Mouse (Mus musculus) lung, postnatal 14 days (tissue): ENCODE data around the gene Clec11a.
"Not testable (repeated sequence)": the region's sequence is repeated elsewhere in the genome, so short reads cannot be mapped to it uniquely, and the experiment has no call there.

Experiments used
- DNase-seq: peaks from one replicate; pipeline ENCODE4 v3.0.0; 2021

Clec11a gene

GRCm38 (mm10) chr7:44322290-44322689 lies 15.6 kb upstream of the Clec11a start:
- DNase-seq, result no peak

GRCm38 (mm10) chr7:44320886-44321285 lies 14.2 kb upstream of the Clec11a start:
- no peak for DNase-seq

DNA sequence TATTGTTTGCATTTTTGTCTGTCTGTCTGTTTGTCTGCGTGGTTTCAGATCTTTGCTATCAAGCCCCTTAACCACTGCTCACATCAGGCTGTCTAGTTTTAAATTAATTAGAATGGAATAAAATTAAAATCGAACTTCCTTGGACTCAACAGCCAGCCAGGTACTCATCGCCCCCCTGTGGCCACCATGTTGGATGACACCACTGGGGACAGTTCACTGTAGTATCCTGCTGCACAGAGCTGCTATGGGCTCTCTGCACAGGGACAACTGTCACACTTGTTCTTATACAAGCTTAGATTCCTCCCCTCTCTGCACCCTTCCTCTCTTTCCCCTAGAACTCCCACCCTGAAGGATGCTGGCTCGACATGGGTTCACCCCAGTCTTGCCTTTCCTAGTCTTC lies 11.2 kb upstream of the Clec11a start:
- DNase-seq, result peak; percentile 31

- no peak for DNase-seq
Observed at GRCm38 (mm10) chr7:44312484-44312883, 5.8 kb upstream of the Clec11a start.

DNA sequence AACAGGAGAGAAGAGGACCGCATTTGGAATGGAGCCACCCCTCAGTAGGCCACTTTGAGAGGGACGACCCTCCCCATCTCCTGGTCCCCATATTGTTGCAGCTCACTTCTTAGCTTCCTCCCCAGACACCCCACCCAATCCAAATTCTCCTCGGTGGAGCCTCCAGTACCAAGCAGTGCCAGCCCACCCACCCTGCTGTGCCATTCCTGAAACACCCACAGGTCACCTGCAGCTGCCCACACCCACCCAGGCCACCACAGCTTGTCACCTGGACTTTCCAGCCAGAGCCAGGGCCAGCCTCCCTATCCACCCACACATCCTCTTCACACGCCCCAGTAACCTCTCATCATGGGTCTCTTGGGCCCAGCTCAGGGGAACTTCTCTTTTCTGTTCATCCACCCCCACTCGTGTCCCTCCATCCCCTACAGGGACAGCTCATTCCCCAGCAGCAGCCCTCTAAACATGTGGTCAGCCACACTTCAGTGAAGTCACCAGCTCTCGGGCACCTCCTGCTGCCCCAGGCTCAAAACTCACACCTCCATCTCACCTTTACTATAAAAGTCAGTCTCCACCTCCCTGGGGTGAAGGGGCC lies 5.1 kb upstream of the Clec11a start:
- peak; percentile 11 for DNase-seq

- DNase-seq, result peak; percentile 3
Observed at GRCm38 (mm10) chr7:44310878-44311712, 4.4 kb upstream of the Clec11a start.

DNA sequence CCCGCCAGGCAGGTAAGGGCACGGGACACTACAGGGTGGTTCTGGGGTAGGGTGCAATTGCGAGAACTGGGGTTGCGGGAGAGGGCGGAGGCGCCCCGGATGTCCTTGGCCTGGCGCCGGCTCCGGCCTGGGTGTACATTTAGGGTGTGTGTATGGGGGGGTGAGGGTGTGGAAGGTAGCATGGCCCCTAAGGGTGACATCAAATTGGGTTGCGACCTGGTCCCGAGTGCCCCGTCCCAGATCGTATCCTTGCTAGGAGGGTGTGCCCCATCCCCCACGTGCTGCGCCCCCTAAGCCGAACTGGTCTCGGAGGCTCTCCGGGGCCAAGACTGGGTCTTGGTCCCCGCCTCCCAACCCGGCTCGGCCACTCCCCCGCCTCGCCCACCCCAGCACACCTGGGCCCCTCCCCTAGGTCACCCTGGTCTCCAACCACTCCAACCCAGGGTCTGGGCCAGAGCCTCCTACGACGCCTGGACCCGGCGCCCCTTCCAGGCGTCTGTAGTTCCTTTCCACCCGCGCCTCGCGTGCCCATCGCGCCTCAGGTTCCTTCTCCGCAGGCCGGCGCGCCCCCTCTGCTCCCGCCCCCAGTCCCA lies 3.7 kb upstream of the Clec11a start:
- DNase-seq, result no peak

DNA sequence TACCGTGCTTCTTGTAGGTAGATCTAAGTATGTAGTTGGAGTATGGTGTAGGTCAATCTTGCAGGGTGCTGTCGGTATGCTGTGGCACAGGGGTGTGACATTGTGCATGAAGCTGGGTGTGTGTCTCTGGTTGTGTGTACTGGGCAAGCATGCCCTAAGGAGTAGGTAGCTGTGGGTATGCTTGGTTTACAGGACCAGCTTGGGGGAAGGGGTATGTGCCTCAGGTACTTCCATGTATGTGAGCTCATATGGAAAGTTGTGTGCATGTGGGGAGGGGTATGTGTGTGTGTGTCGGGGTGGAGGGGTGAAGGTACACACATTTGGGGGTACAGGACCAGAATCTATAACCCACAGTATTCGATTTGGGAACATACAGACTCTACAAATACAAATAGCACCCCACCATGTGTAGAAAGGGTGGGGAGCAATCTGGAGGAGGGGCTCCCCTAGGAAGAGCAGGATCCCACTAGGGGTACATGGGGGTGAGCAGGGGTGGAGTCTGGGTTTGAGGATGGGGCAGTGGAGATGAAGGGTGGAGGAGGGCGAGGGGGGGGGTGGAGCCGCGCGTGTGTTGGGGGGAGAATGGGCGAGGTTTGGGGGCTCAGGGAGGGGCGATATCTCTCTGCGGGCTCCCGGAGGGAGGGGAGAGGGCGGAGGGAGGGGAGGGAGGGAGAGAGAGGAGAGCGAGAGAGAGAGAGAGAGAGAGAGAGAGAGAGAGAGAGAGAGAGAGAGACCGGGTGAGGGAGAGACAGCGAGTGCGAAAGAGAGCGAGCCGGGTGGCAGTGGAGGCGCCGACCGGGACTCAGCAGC lies 3.0 kb upstream of the Clec11a start, which contains the start of gene Shank1:
Shank1 (plus strand) TSS at position 779 of the 810 bp plus-strand sequence.
- DNase-seq, result no peak

GRCm38 (mm10) chr7:44307261-44308020 lies 739 bp upstream of the Clec11a start:
- no peak for DNase-seq

DNA sequence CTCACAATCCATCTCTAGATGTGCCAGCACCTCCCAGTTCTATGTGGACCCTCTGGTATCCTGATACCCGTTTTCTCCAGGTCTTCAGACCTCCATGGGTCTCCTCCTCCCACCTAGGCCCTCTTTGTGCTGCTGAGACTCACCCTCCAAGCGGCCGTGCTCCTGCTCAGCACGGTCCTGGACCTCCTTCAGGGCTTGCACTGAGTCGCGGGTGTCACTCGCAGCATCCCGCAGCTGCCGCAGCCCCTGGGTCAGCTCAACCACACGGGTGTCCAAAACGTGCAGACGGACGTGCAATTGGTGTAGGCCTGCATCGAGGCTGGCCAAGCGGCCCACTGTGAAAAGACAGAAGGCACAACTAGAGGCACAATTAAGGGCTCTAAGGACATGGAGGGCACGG lies 1.0 kb downstream of the Clec11a start:
- DNase-seq, result no peak

DNA sequence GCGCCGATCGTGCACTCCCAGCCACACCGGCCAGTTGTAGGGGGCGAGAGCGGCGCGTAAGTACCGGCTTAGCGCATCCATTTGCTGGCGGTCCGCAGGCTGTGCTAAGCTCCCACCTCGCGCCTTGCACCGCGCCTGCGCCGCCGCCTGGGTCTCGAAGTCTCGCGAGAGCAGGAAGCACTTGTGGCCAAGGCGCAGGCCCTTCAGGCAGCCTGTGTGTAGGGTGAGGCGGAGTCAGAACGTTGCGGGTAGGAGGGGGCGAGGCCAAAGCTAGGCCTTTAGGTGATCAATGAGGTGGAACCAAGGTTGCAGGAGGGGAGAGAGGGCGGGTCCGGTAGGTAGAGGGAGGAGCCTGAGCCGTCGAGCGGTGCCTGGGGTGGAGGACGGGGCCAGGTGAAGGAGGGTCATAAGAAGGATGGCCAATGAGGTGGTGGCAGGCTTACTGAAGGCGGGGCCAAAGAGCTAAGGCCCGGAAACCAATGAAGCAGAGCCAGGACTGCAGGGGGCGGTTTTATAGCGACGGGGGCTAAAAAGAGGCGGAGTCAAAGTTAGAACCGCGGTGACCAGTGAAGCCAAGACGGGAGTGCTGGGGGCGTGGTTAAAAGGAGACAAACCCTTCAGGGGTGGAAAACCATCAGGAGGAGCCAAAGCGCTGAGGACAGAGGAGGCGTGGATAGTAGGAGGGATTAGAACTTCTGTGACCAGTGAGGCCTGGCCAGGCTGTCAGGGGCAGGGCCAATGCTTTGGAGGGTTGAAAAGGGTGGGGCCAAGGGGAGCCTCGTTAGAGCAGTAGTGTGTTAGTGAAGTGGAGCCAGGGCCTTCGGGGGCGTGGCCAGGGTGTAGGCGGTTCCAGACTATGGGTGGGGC lies 1.7 kb downstream of the Clec11a start:
- DNase-seq, result peak; percentile 96

DNA sequence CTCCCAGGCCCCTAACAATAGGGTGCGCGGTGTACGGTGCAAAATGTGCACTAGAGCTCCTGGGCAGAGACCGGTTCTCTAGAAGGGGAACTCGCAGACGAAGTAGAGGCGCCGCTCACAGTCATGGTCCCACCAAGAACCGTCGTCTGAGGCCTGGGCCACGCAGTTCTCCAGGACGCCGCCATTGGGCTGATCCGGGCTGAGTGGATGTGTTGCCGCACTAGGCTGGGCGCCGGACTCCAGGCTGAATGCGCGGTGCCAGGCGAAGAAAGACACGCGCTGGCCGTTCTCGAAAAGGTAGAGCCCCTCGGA lies 2.3 kb downstream of the Clec11a start:
- DNase-seq, result no peak

GRCm38 (mm10) chr7:44303346-44304340 lies 3.1 kb downstream of the Clec11a start:
- no peak for DNase-seq

DNA sequence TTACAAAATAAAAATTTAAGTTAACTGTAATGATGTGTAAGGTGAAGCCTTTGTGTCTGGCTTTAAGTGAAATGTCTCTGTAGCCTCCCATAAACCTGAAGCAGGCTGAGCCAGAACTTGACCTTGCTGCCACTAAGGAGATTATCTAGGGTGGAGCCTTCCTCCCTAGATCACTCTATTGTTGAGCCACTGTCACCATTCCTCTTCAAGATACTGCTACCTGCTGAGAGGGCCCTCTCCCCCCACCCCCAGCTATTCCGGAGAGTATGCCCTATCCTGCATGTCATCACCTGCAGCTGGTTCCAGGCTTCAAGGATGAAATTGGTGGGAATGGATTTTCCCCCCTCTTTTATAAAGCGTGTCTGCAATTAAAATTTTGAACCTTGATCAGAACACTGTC lies 9.2 kb downstream of the Clec11a start:
- DNase-seq, result not testable (repeated sequence)

GRCm38 (mm10) chr7:44291418-44291817 lies 15.3 kb downstream of the Clec11a start:
- no peak for DNase-seq

GRCm38 (mm10) chr7:44290986-44291385 lies 15.7 kb downstream of the Clec11a start:
- DNase-seq, result no peak

- no peak for DNase-seq
Observed at GRCm38 (mm10) chr7:44287760-44288159, 18.9 kb downstream of the Clec11a start.

- DNase-seq, result no peak
Observed at GRCm38 (mm10) chr7:44281586-44281985, 25.1 kb downstream of the Clec11a start.

GRCm38 (mm10) chr7:44280959-44281358 lies 25.7 kb downstream of the Clec11a start:
- no peak for DNase-seq

DNA sequence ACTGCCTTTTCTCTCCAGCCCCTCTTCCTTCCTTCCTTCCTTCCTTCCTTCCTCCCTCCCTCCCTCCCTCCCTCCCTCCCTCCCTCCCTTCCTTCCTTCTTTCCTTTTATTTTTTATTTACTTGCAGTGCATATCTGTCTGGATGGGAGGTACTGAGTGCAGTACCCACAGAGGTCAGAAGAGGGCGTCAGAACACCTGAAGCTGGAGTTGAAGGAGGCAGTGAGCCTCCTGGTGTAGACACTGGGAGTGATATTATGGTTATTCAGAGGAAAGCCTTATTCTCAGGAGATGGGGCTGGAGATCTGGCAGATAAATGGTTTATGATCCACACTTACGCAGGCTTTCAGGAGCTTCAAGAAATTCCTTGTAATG lies 29.5 kb downstream of the Clec11a start:
- peak; percentile 29 for DNase-seq
